Mouse (Mus musculus) limb, embryonic 10.5 days (tissue): Measurements from ENCODE around the gene Hist1h2bn. TPM values are rescaled to one million over a fixed set of nuclear protein-coding genes. Genes with fewer than 3 reads are reported as not detected.
"Not testable (repeated sequence)": the region's sequence is repeated elsewhere in the genome, so short reads cannot be mapped to it uniquely, and the experiment has no call there.

Experiments
- DNase-seq: peaks from one replicate; pipeline ENCODE4 v3.0.0-alpha.2; 2017; ENCODE audit warnings: low spot score
- H3K27ac ChIP-seq: fragments of 300-500 bp; sonication (generic); 2 replicates; pipeline ENCODE4 v1.5.1; 2016; ENCODE audit warnings: mild to moderate bottlenecking
- H3K27me3 ChIP-seq: fragments of 300-500 bp; sonication (generic); 2 replicates; pipeline ENCODE4 v1.6.1; 2016; ENCODE audit warnings: low read depth, mild to moderate bottlenecking; ENCODE audit not compliant: poor library complexity, severe bottlenecking
- H3K36me3 ChIP-seq: fragments of 300-500 bp; sonication (generic); 2 replicates; pipeline ENCODE4 v1.6.1; 2016; ENCODE audit warnings: mild to moderate bottlenecking, moderate library complexity
- H3K4me1 ChIP-seq: fragments of 300-500 bp; sonication (generic); 2 replicates; pipeline ENCODE4 v1.6.1; 2016
- H3K4me3 ChIP-seq: fragments of 300-500 bp; sonication (generic); 2 replicates; pipeline ENCODE4 v1.5.1; 2016; ENCODE audit warnings: mild to moderate bottlenecking, moderate library complexity
- H3K9me3 ChIP-seq: fragments of 300-500 bp; sonication (generic); replicated peaks from 2 replicates; pipeline ENCODE4 v1.6.1; 2016; ENCODE audit warnings: mild to moderate bottlenecking
- WGBS: fragments of 180-500 bp; shearing (Covaris S2); methylation state at CpG from one replicate; pipeline ENCODE4 v1.1.7; 2016; 5-methylcytosine and 5-hydroxymethylcytosine counted together
- polyA plus RNA-seq: library from polyadenylated mRNA; unstranded; fragments of >200 nt; fragmentation: Nextera tagmentation; extraction: Ambion mirVana; gene quantifications from 2 replicates; pipeline ENCODE4 v1.2.1, GENCODE M21; 2016

Hist1h2bn gene
- polyA plus RNA-seq, 1 experiment from 2014 or later, result 1.4 TPM

GRCm38 (mm10) chr13:21718381-21719080 lies 35.4 kb upstream of the Hist1h2bn start:
- WGBS, result 62% methylated on average over 4 of the region's 4 CpGs

GRCm38 (mm10) chr13:21721107-21721756 lies 32.7 kb upstream of the Hist1h2bn start:
- not testable (repeated sequence) for H3K9me3 ChIP-seq, H3K36me3 ChIP-seq
- WGBS, result 3% methylated on average over 24 of the region's 44 CpGs

More at GRCm38 (mm10) chr13:21718381-21719080, 35.4 kb upstream of the Hist1h2bn start:
- Histone ChIP-seq H3K9me3 (no peaks in the 10 kb centered on the region), H3K4me1 (peaks cover 32% of the 10 kb centered on the region), H3K36me3 (no peaks in the 10 kb centered on the region), H3K4me3 (peak overlapping the region; percentile 57), H3K27ac (peak overlapping the region; percentile 94), H3K27me3 (no peaks in the 10 kb centered on the region)
- DNase-seq, result peak; percentile 37

GRCm38 (mm10) chr13:21721757-21722372 lies 32.1 kb upstream of the Hist1h2bn start, which contains the start of gene Hist1h2bm:
Gene Hist1h2bm (plus strand): TSS chr13:21722044.
- peak within 1 kb of the TSS; percentile 94 for H3K27ac ChIP-seq
- WGBS, result under 1% methylated on average over 37 of the region's 37 CpGs
- H3K4me1 ChIP-seq, result peaks cover 26% of the 10 kb centered on the region
- peak; percentile 75 for DNase-seq
- H3K4me3 ChIP-seq, result peak within 1 kb of the TSS; percentile 50
- H3K9me3 ChIP-seq, H3K27me3 ChIP-seq, H3K36me3 ChIP-seq: not testable (repeated sequence)

More at GRCm38 (mm10) chr13:21721107-21721756, 32.7 kb upstream of the Hist1h2bn start:
- Histone ChIP-seq H3K27ac (peak overlapping the region; percentile 94), H3K4me3 (peak overlapping the region; percentile 50), H3K4me1 (peaks cover 26% of the 10 kb centered on the region)
- H3K27me3 ChIP-seq, result not testable (repeated sequence)
- peak; percentile 42 for DNase-seq

- peak overlapping the region; percentile 50 for H3K4me3 ChIP-seq
- peak; percentile 64 for DNase-seq
- H3K27me3 ChIP-seq, result no peaks in the 10 kb centered on the region
- peaks cover 26% of the 10 kb centered on the region for H3K4me1 ChIP-seq
- 3% methylated on average over 11 of the region's 11 CpGs for WGBS
- H3K27ac ChIP-seq, result peak overlapping the region; percentile 94
- no peaks in the 10 kb centered on the region for H3K36me3 ChIP-seq
- no peaks in the 10 kb centered on the region for H3K9me3 ChIP-seq
Measured at GRCm38 (mm10) chr13:21722373-21722925, 31.5 kb upstream of the Hist1h2bn start.

GRCm38 (mm10) chr13:21722993-21723836 lies 30.7 kb upstream of the Hist1h2bn start:
- peak; percentile 44 for DNase-seq
- Histone ChIP-seq H3K36me3 (no peaks in the 10 kb centered on the region), H3K4me3 (peak overlapping the region; percentile 50), H3K27ac (peak overlapping the region; percentile 94), H3K9me3 (no peaks in the 10 kb centered on the region), H3K27me3 (no peaks in the 10 kb centered on the region), H3K4me1 (peaks cover 24% of the 10 kb centered on the region)
- 35% methylated on average over 5 of the region's 5 CpGs for WGBS

- no peak overlapping the region for H3K27ac ChIP-seq
Measured at GRCm38 (mm10) chr13:21727948-21728572, 25.9 kb upstream of the Hist1h2bn start.

GRCm38 (mm10) chr13:21729544-21729943 lies 24.4 kb upstream of the Hist1h2bn start:
- DNase-seq, result no peak
- H3K9me3 ChIP-seq, result no peaks in the 10 kb centered on the region
- 0 out of 2 replicates have a peak overlapping the region, but pooled peaks have one; percentile 7 for H3K27ac ChIP-seq
- 64% methylated on average over 1 of the region's 1 CpGs for WGBS
- no peaks in the 10 kb centered on the region for H3K27me3 ChIP-seq
- no peaks in the 10 kb centered on the region for H3K36me3 ChIP-seq
- H3K4me3 ChIP-seq, result no peak overlapping the region
- peaks cover 13% of the 10 kb centered on the region for H3K4me1 ChIP-seq

More at GRCm38 (mm10) chr13:21727948-21728572, 25.9 kb upstream of the Hist1h2bn start:
- Histone ChIP-seq H3K9me3 (no peaks in the 10 kb centered on the region), H3K27me3 (no peaks in the 10 kb centered on the region), H3K4me3 (no peak overlapping the region), H3K4me1 (peaks cover 3% of the 10 kb centered on the region; the same call in 1 of the 2 replicates), H3K36me3 (no peaks in the 10 kb centered on the region)
- no peak for DNase-seq
- WGBS, result 18% methylated on average over 11 of the region's 11 CpGs

- Histone ChIP-seq H3K27me3 (no peaks in the 10 kb centered on the region), H3K9me3 (no peaks in the 10 kb centered on the region), H3K36me3 (no peaks in the 10 kb centered on the region), H3K4me1 (peaks cover 13% of the 10 kb centered on the region), H3K4me3 (peak overlapping the region; percentile 60; the same call in 1 of the 2 replicates), H3K27ac (peak overlapping the region; percentile 98)
- WGBS, result 58% methylated on average over 5 of the region's 5 CpGs
- peak; percentile 50 for DNase-seq
Measured at GRCm38 (mm10) chr13:21733466-21733865, 20.5 kb upstream of the Hist1h2bn start.

- H3K27ac ChIP-seq, result peak overlapping the region; percentile 98
- H3K9me3 ChIP-seq, result no peaks in the 10 kb centered on the region
- no peaks in the 10 kb centered on the region for H3K27me3 ChIP-seq
- DNase-seq, result peak; percentile 83
- H3K4me1 ChIP-seq, result peaks cover 13% of the 10 kb centered on the region
- under 1% methylated on average over 21 of the region's 21 CpGs for WGBS
- no peaks in the 10 kb centered on the region for H3K36me3 ChIP-seq
- H3K4me3 ChIP-seq, result peak overlapping the region; percentile 60
Measured at GRCm38 (mm10) chr13:21734010-21734905, 19.7 kb upstream of the Hist1h2bn start.

GRCm38 (mm10) chr13:21734906-21735767 lies 18.8 kb upstream of the Hist1h2bn start, which contains the start of gene Hist1h4j:
Gene Hist1h4j (plus strand): TSS chr13:21735064.
- H3K27me3 ChIP-seq, H3K9me3 ChIP-seq, H3K36me3 ChIP-seq: not testable (repeated sequence)
- Histone ChIP-seq H3K4me1 (peaks cover 13% of the 10 kb centered on the region), H3K4me3 (peak within 1 kb of the TSS; percentile 60), H3K27ac (peak within 1 kb of the TSS; percentile 98)
- under 1% methylated on average over 40 of the region's 56 CpGs for WGBS
- peak; percentile 97 for DNase-seq
